ENCODE assay signal across 19 mouse cellular contexts in the genomic region with DNA sequence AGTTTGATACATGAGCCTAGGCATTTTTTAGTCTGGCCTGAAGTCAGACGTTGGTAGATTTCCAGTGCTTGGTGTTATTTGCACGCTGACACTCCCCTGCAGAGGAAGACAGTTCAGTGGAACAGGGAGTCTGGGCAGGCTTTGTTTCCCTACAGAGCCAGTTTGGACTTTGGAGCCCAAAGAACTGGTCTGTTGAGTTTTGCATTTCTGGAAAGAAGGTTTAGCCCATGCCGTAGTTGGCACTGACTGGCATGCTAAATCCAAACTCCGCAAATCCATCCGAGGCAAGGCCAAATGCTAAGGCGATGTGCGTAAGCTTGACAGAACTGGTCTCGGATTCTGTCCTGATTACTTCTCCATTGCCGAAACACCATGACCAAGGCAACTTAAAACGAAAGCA. TPM values are rescaled to one million over a fixed set of nuclear protein-coding genes. Genes with fewer than 3 reads are reported as not detected.
DNase-seq lines count a peak whose midpoint lies in the region; ATAC-seq and TF ChIP-seq lines count a peak whose summit lies in the region.
"Had no signal": no experiment of that assay in that cellular context is flagged by ENCODE, and none has a peak within 500 bp of the region (broad histone marks: within the 10 kb centered on the region; RNA-seq: fewer than 3 reads in every experiment).

No protein-coding gene starts in this region.

- peak; percentile 62 to 76 for DNase-seq in kidney, adult 8-10 months
- no peak for DNase-seq in kidney, postnatal 4 days
- peak; percentile 94 for DNase-seq in fat pad, adult 2 months (ENCODE audit: extremely low read depth, low read depth, low spot score)
- no peak for DNase-seq in layer of hippocampus, adult 9-11 months
- DNase-seq in ovary, postnatal 14 days (ENCODE audit: low spot score), result no peak
- no peak for DNase-seq in testis, postnatal 14 days (ENCODE audit: low spot score)
- DNase-seq: adrenal gland, adult 8-10 months; B cell, adult 2 months; cerebellum, adult 9-10 months; heart, adult 2 months had no signal

- no peaks in the 10 kb centered on the region for H3K27me3 ChIP-seq in intestine, postnatal 0 days (replicated peaks; ENCODE audit: control insufficient read depth, insufficient read depth, low read length)
- no peaks in the 10 kb centered on the region for H3K27me3 ChIP-seq in stomach, embryonic 14.5 days (ENCODE audit: control insufficient read depth, insufficient read depth, low read length)
- H3K27me3 ChIP-seq: forebrain, embryonic 12.5 days; limb, embryonic 12.5 days; liver, embryonic 15.5 days had no signal

- H3K4me1 ChIP-seq in intestine, postnatal 0 days (replicated peaks; ENCODE audit: control insufficient read depth, insufficient read depth, low read length), result peaks cover 16% of the 10 kb centered on the region; the same call in 1 of the 2 replicates
- peaks cover 6% of the 10 kb centered on the region; the same call in 1 of the 2 replicates for H3K4me1 ChIP-seq in stomach, embryonic 14.5 days (ENCODE audit: control insufficient read depth, insufficient read depth, low read length)

- 0 out of 2 replicates have a peak, but pooled peaks have one; percentile 2 for ATAC-seq in intestine, postnatal 0 days
- no peak for ATAC-seq in stomach, embryonic 14.5 days (ENCODE audit: insufficient number of reproducible peaks, insufficient read depth, low FRiP score, low read depth)
- ATAC-seq: lung, postnatal 0 days had no signal

- peak overlapping the region; percentile 35 for H3K4me2 ChIP-seq in intestine, postnatal 0 days (replicated peaks; ENCODE audit: low read depth)
- H3K4me2 ChIP-seq in stomach, embryonic 14.5 days (replicated peaks; ENCODE audit: low read depth, low read length), result 0 out of 2 replicates have a peak overlapping the region, but pooled peaks have one; percentile 5
- H3K4me2 ChIP-seq: forebrain, embryonic 12.5 days; limb, embryonic 12.5 days; liver, embryonic 15.5 days; midbrain, embryonic 11.5 days had no signal

- WGBS in intestine, postnatal 0 days, result 59% methylated on average over 10 of the region's 10 CpGs
- WGBS in stomach, embryonic 14.5 days, result 87% methylated on average over 10 of the region's 10 CpGs

- H3K9ac ChIP-seq in intestine, postnatal 0 days (ENCODE audit: low read depth, low read length), result no peak overlapping the region
- H3K9ac ChIP-seq in stomach, embryonic 14.5 days (replicated peaks; ENCODE audit: low read depth, low read length), result no peak overlapping the region
- H3K9ac ChIP-seq: forebrain, embryonic 12.5 days; limb, embryonic 12.5 days; liver, embryonic 15.5 days had no signal

- H3K9me3 ChIP-seq in intestine, postnatal 0 days (ENCODE audit: control insufficient read depth), result no peaks in the 10 kb centered on the region
- no peaks in the 10 kb centered on the region for H3K9me3 ChIP-seq in stomach, embryonic 14.5 days (ENCODE audit: control insufficient read depth, low read depth, low read length)
- H3K9me3 ChIP-seq: embryonic facial prominence, embryonic 10.5 days; forebrain, embryonic 12.5 days; limb, embryonic 12.5 days; liver, embryonic 15.5 days had no signal

- H3K27ac ChIP-seq in intestine, postnatal 0 days (ENCODE audit: low read depth, low read length), result peak overlapping the region; percentile 35; the same call in 1 of the 2 replicates
- H3K27ac ChIP-seq in stomach, embryonic 14.5 days (ENCODE audit: low read length), result no peak overlapping the region
- H3K27ac ChIP-seq: embryonic facial prominence, embryonic 10.5 days; forebrain, embryonic 12.5 days; heart, adult 2 months; limb, embryonic 12.5 days had no signal

- no peak overlapping the region for H3K4me3 ChIP-seq in intestine, postnatal 0 days (ENCODE audit: low read depth, low read length)
- no peak overlapping the region for H3K4me3 ChIP-seq in stomach, embryonic 14.5 days (ENCODE audit: low read depth, low read length)
- H3K4me3 ChIP-seq: embryonic facial prominence, embryonic 10.5 days; forebrain, embryonic 12.5 days; heart, adult 2 months; limb, embryonic 12.5 days; liver, embryonic 15.5 days had no signal

- H3K36me3 ChIP-seq in intestine, postnatal 0 days (ENCODE audit: control insufficient read depth, insufficient read depth), result peaks cover 27% of the 10 kb centered on the region
- H3K36me3 ChIP-seq in stomach, embryonic 14.5 days (ENCODE audit: control insufficient read depth, insufficient read depth, low read length), result peaks cover 40% of the 10 kb centered on the region

- TF ChIP-seq CTCF in intestine, postnatal 0 days (IDR thresholded peaks at IDR 0.05; ENCODE audit: low read depth), result no peak

RNA-seq across cellular contexts. Expression of gene H2afj, which starts 3.2 kb away (rescaled TPM):
- 231 and 241 TPM in 2 replicates for polyA plus RNA-seq in intestine, postnatal 0 days (2015; fragmentation: Nextera tagmentation; extraction: Ambion mirVana)
- polyA plus RNA-seq in stomach, embryonic 14.5 days (2014; fragmentation: Nextera tagmentation; extraction: Ambion mirVana), result 130 and 144 TPM in 2 replicates

RNA-seq across cellular contexts. Expression of gene Hist4h4, which starts 7.0 kb away (rescaled TPM):
- 0.46 and 0.76 TPM in 2 replicates for polyA plus RNA-seq in intestine, postnatal 0 days (2015; fragmentation: Nextera tagmentation; extraction: Ambion mirVana)
- 2.1 and 2.8 TPM in 2 replicates for polyA plus RNA-seq in stomach, embryonic 14.5 days (2014; fragmentation: Nextera tagmentation; extraction: Ambion mirVana)

RNA-seq across cellular contexts. Expression of gene BC049715, which starts 16.2 kb away (rescaled TPM):
- 0.47 and 1.8 TPM in 2 replicates for polyA plus RNA-seq in intestine, postnatal 0 days (2015; fragmentation: Nextera tagmentation; extraction: Ambion mirVana)
- polyA plus RNA-seq in stomach, embryonic 14.5 days (2014; fragmentation: Nextera tagmentation; extraction: Ambion mirVana), result 1.7 and 2.5 TPM in 2 replicates

RNA-seq across cellular contexts. Expression of gene Wbp11, which starts 16.8 kb away (rescaled TPM):
- polyA plus RNA-seq in intestine, postnatal 0 days (2015; fragmentation: Nextera tagmentation; extraction: Ambion mirVana), result 41.4 and 45.2 TPM in 2 replicates
- polyA plus RNA-seq in stomach, embryonic 14.5 days (2014; fragmentation: Nextera tagmentation; extraction: Ambion mirVana), result 103 and 109 TPM in 2 replicates

RNA-seq across cellular contexts. Expression of gene Smco3, which starts 24.1 kb away (rescaled TPM):
- 0.76 and 1.3 TPM in 2 replicates for polyA plus RNA-seq in intestine, postnatal 0 days (2015; fragmentation: Nextera tagmentation; extraction: Ambion mirVana)
- polyA plus RNA-seq in stomach, embryonic 14.5 days (2014; fragmentation: Nextera tagmentation; extraction: Ambion mirVana), result 1.9 and 2.3 TPM in 2 replicates
- polyA plus RNA-seq: embryonic facial prominence, embryonic 10.5 days; heart, embryonic 14.5 days; limb, embryonic 12.5 days; liver, embryonic 15.5 days had no signal

Comparison
In these comparisons a context has a peak if more than half of its experiments do, and no peak if none do; other contexts are left out.
1. DNase-seq: peak in kidney, adult 8-10 months (2 of 2) and fat pad, adult 2 months (single experiment); none in kidney, postnatal 4 days (0 of 2), layer of hippocampus, adult 9-11 months (single experiment), ovary, postnatal 14 days (single experiment) and testis, postnatal 14 days (single experiment).